Mouse (Mus musculus) right cerebral cortex, postnatal 25 days (tissue): ENCODE measurements at regions not wholly inside any gene's neighbourhood (a gene's known extent, or its start where the extent isn't known, plus 50 kb on each side); places are given as distances from the start of the nearest gene placed in this dataset.

Source experiments
- DNase-seq: peaks from one replicate; pipeline ENCODE4 v3.0.0; 2022

DNA sequence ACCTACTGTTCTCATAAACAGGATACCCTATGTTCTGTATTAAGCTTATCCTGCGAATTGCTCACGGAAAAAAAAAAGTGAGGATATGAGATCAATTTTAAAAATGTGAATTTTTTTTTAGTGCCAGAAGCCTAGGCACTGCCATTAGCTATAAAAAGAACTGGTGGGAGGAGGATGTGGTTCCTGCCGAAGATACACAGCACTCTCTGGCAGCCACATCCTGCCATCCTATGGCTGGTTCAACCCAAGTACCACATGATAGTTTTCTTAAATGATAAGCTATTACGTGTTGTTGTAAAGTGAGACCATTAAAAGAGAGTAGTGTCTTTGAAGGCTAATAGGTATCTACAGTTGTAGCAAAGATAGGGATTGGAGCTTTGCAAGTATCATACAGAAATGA is 58.2 kb upstream of the Ppp3ca start:
- no peak for DNase-seq

DNA sequence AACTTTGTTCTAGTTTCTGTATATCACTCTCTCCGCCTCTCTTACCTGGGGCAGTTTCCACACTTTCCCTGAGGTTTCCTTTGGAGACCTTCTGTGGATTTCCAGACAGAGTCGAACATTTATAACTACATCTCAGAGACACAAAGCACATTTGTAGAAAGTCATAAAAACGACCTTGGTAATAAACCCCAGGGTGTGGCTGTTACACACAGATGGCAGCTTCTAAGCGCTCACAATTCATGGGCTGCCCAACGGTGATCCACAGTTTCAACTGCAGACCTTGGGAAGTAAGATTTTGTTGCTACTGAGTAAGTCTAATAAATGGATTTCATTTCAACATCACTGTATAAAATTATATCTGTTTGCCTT is 59.4 kb upstream of the Ppp3ca start:
- DNase-seq = no peak

GRCm38 (mm10) chr3:136609855-136610555 is 59.9 kb upstream of the Ppp3ca start:
- no peak for DNase-seq

GRCm38 (mm10) chr3:136601706-136602105 is 68.2 kb upstream of the Ppp3ca start:
- DNase-seq = no peak

DNA sequence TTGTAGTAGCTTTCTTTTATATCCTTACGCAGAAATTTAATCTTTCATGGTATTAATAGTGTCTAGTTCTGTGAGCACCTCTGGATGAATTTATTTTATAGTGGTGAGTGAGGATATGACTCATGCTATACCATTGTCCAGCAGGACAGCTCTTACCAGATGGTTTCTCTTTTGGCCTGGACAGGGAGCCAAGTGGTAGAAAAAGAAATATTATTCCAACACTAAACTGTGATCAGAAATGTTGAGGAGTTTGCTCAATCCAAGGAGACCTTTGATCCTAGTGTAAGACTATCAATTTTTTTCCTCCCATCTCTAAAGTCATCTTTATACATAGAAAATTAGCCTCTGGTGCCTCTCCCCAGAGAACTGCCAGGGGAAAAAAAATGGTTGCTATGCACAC is 86.0 kb upstream of the Ppp3ca start:
- DNase-seq = no peak

- no peak for DNase-seq
These were observed 91.9 kb upstream of the Ppp3ca start for GRCm38 (mm10) chr3:136578016-136578415.

DNA sequence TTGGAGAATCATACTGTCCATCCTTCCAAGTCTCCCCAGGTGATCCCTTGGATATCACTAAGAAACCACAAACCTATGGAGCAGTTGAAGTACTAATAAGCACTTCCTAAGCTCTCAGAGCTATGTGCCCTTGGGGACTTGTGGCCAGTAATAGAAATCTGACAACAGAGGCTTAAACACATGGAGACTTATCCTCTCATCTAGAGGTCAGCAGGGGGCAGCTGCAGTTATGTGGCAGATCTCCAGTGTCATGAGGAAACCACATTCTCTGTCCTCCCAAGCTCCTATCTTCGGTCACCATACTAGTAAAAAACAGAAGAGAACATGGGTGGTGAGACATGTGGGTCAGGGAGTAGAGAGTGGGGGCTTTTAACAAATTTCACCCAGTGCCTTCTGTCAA is 99.4 kb upstream of the Ppp3ca start:
- no peak for DNase-seq

- DNase-seq = no peak
These were observed 113.4 kb upstream of the Ppp3ca start for GRCm38 (mm10) chr3:136556488-136556887.

GRCm38 (mm10) chr3:136549471-136549870 is 120.5 kb upstream of the Ppp3ca start:
- DNase-seq = no peak

DNA sequence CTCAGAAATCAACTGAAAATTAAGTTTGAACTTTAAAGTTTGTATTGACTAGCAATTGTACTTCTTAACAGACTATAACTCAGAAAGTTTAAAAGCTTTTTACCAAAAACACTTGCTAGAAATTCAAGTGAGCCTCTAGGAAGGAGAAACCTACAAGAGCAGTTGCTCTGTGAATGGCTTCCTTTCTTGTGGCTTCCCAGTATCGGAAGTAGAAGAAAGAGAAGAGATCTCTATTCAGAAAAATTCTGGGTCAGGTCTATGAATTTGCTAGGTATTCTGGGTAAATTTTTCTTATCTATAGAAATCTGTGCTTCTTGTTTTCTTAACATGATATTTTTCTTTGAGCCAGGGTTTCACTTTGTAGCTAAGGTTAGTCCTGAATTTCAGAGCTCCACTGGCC is 138.3 kb upstream of the Ppp3ca start:
- DNase-seq = no peak

GRCm38 (mm10) chr3:136508575-136508974 is 161.3 kb upstream of the Ppp3ca start:
- no peak for DNase-seq

- no peak for DNase-seq
These were observed 162.9 kb upstream of the Ppp3ca start for GRCm38 (mm10) chr3:136507070-136507469.

GRCm38 (mm10) chr3:136494831-136495230 is 169.0 kb upstream of the Bank1 start:
- DNase-seq = no peak

DNA sequence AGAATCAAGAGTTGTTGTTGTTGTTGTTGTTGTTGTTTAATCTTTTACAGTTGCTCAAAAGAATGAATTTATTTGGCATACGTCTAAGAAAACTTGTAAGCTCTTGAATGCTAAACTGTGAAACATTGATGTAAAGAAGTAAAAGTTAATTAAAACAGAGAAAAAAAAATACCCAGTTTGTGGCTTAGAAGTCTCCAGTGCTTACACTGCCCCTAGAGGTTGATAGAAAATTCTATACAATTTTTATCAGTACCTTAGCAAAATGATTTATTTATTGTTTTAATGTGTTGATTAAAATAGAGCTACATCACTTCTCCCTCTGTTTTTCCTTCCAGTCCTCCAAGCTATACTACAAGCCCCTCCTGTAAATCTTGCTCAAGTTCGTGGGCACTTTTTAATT is 165.8 kb upstream of the Bank1 start:
- DNase-seq = no peak

GRCm38 (mm10) chr3:136471693-136472092 is 145.8 kb upstream of the Bank1 start:
- DNase-seq = no peak

- DNase-seq = no peak
These were observed 136.9 kb upstream of the Bank1 start for GRCm38 (mm10) chr3:136462747-136463146.

DNA sequence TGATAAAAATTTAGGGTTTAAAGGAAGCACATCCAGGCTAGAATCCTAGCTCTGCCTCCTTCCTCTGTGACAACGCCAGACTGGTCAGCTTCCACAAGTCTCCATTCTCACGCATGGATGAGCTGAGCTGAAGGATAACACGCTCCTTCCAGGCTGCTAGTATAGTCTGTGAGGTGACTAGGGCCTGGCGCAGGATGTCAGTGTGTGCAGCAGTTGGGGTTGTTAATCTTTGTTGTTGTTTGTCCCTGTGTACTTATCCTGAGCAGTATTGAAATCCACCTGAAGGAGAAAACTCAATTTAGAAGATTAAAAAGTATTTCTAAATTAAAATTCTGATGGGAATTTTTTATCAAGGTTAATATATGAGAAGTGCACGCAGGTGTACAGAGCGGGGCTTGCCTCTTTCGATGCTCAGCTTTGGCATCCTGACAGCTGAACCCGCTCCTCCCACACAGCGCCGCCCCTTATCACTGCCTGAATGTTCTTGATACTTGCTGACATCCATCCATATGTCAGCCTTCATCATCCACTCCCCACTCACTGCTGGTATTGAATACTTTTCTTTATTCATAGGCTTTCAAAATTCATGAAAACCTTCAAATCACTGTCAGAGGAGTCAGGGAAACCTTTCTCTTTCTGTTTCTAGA is 130.7 kb upstream of the Bank1 start:
- DNase-seq = no peak

DNA sequence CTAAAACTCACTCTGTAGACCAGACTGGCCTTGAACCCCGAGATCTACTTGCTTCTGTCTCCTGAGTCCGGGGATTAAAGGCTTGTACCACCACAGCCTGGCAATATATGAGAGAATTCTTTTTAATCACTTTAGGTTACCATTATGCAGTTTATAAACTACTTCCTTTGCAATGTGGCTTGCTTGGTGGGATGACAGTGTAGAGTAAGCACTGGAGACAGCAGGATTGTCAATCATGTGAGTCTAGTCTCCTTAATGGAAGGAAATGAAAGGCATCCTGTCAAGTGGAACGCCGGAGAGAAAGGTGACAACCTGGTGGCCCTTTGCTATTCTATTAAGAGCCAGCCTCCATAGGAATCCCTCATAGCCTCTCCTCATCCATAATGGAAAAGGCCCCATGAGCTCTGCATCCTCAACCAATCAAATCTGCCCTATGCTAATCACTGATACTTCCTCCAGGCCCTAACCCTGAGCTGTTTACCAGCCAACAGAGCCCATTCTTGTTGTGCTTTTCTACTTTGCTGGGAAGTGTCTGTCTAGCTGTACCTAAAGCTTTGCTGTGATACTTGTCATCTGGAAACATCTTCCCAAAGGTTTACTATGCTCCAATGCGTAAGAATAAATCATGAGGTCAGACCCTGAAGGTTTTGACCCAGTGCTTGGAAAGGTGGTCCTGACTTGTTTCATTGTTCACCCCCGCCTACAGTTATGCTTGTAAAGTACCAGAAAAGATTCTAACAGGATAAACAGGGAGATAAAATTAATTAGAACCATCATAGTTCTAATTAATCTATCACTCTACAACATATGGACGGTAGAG is 130.0 kb upstream of the Bank1 start:
- DNase-seq = no peak

- no peak for DNase-seq
These were observed 129.1 kb upstream of the Bank1 start for GRCm38 (mm10) chr3:136454967-136455366.

- DNase-seq = peak; percentile 6
These were observed 125.3 kb upstream of the Bank1 start for GRCm38 (mm10) chr3:136450986-136451774.

DNA sequence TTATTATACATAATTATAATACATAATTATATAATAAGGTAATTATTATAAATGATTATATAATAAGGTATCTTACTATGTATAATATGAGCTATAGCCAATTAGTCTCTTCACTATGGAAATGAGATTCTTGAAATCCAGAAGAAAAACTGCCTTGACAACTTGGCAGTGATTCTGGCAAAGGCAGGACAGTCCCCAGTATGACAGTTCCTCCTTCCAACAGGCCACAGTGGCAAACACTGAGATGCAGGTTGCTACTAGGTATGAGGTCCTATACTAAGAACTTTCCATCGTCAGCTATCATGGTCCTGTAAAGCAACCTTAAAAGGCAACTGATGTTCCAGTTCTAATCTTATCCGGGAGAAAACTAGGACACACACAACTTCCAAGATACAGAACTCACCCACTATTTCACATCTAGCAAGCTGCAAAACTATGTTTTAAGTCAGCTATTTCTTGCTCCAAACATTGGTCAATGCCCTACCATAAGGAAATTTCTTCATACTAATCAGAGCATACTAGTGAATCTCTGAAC is 124.6 kb upstream of the Bank1 start:
- no peak for DNase-seq

GRCm38 (mm10) chr3:136449364-136449763 is 123.5 kb upstream of the Bank1 start:
- no peak for DNase-seq

DNA sequence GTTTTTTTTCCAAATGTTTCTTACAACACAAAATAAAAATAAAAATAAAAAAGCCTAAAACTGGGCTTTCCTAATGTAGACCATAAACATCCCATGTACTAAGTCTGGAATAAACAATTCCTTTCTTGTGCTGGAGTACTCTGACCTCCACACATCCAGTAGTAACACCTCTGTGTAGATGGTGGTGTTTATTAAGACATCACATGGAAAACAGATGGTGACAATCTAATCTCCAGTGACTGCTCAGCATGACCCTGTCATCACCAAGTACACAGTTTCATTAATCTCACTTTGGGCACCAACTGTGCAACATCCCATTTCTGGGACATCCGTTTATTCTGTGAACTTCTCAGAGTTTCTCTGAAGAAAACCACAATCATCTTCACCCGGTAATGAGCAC is 118.7 kb upstream of the Bank1 start:
- DNase-seq = no peak
